13 mouse cellular contexts compared by ENCODE assay signal in the genomic region with DNA sequence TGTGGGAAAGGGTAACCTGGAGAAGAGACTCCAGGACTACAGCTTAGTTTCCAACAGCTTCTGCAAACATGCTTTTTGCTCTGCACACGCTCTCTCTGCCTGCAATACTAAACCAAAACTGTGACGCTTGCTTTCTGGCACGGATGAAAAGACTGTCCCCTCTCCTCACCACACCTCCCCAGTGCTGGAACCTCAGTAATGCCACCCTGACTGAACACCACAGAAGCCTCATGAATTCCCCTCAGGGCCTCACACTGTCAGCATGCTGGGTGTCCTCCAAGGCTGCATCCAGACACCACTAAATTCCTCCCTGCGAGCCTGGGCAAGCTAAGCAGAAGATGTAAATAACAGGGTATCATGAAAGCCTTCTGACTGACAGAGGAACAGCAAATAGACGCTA. TPM values are rescaled to one million over a fixed set of nuclear protein-coding genes. Genes with fewer than 3 reads are reported as not detected.
A peak's percentile ranks its signal among the peaks of the same experiment; 100 is the strongest.
DNase-seq lines count a peak whose midpoint lies in the region; ATAC-seq and TF ChIP-seq lines count a peak whose summit lies in the region.
"Had no signal": no experiment of that assay in that cellular context is flagged by ENCODE, and none has a peak within 500 bp of the region (broad histone marks: within the 10 kb centered on the region; RNA-seq: fewer than 3 reads in every experiment).

No protein-coding gene starts in this region.

- H3K4me3 ChIP-seq in kidney, postnatal 0 days (replicated peaks; ENCODE audit: low read depth, low read length): no peak overlapping the region
- H3K4me3 ChIP-seq in hindbrain, embryonic 16.5 days (ENCODE audit: low read length): no peak overlapping the region
- H3K4me3 ChIP-seq: megakaryocyte, embryonic 14.5 days had no signal

- H3K4me2 ChIP-seq in kidney, postnatal 0 days (ENCODE audit: low read length): no peak overlapping the region
- no peak overlapping the region for H3K4me2 ChIP-seq in hindbrain, embryonic 16.5 days (ENCODE audit: low read length)

- no peaks in the 10 kb centered on the region for H3K27me3 ChIP-seq in kidney, postnatal 0 days (ENCODE audit: insufficient read depth, low read length)
- H3K27me3 ChIP-seq in hindbrain, embryonic 16.5 days (replicated peaks; ENCODE audit: control insufficient read depth, insufficient read depth, low read length): no peaks in the 10 kb centered on the region

- DNase-seq in embryo, embryonic 11 days: peak; percentile 29
- DNase-seq in embryo, embryonic 10.5 days (ENCODE audit: low spot score): no peak
- peak; percentile 34 for DNase-seq in kidney, postnatal 0 days (ENCODE audit: low spot score)
- no peak for DNase-seq in kidney, adult 11 months
- peak; percentile 24 for DNase-seq in 3T3-L1 (ENCODE audit: low read depth, low spot score)
- no peak for DNase-seq in adrenal gland, adult (ENCODE audit: inconsistent age in 2 of 2, low spot score in 1 of 2)
- DNase-seq in heart, adult 9 months (ENCODE audit: low spot score in 2 of 2): no peak
- DNase-seq: adrenal gland, adult 8-10 months; cerebellum, adult 9-11 months; kidney, postnatal 14 days had no signal

- ATAC-seq in kidney, postnatal 0 days (replicated peaks; ENCODE audit: low FRiP score, low read depth): no peak
- peak; percentile 58; the same call in 1 of the 2 replicates for ATAC-seq in hindbrain, embryonic 16.5 days

- peaks cover 8% of the 10 kb centered on the region; the same call in 1 of the 2 replicates for H3K4me1 ChIP-seq in kidney, postnatal 0 days (replicated peaks; ENCODE audit: insufficient read depth, low read length)
- peaks cover 3% of the 10 kb centered on the region; the same call in 1 of the 2 replicates for H3K4me1 ChIP-seq in hindbrain, embryonic 16.5 days (ENCODE audit: control insufficient read depth, insufficient read depth, low read depth, low read length)

- peak overlapping the region; percentile 2; the same call in 1 of the 2 replicates for H3K27ac ChIP-seq in kidney, postnatal 0 days
- H3K27ac ChIP-seq in hindbrain, embryonic 16.5 days (ENCODE audit: low read depth, low read length): peak overlapping the region; percentile 53

- no peak overlapping the region for H3K9ac ChIP-seq in kidney, postnatal 0 days (ENCODE audit: low read depth, low read length)
- H3K9ac ChIP-seq in hindbrain, embryonic 16.5 days (ENCODE audit: low read depth, low read length): no peak overlapping the region

- WGBS in kidney, postnatal 0 days: 22% methylated on average over 5 of the region's 5 CpGs
- 39% methylated on average over 5 of the region's 5 CpGs for WGBS in hindbrain, embryonic 16.5 days

- no peaks in the 10 kb centered on the region for H3K36me3 ChIP-seq in kidney, postnatal 0 days (ENCODE audit: insufficient read depth, low read length)
- H3K36me3 ChIP-seq in hindbrain, embryonic 16.5 days (ENCODE audit: control insufficient read depth, insufficient read depth, low read length): peaks cover 12% of the 10 kb centered on the region

- TF ChIP-seq CTCF in kidney, postnatal 0 days (IDR thresholded peaks at IDR 0.05; ENCODE audit: low read depth): no peak

- no peaks in the 10 kb centered on the region for H3K9me3 ChIP-seq in kidney, postnatal 0 days (replicated peaks; ENCODE audit: low read length)
- no peaks in the 10 kb centered on the region for H3K9me3 ChIP-seq in hindbrain, embryonic 16.5 days (ENCODE audit: control insufficient read depth, low read length)
- H3K9me3 ChIP-seq: megakaryocyte, embryonic 14.5 days had no signal

RNA-seq across cellular contexts. Expression of a gene that starts 16.8 kb away (rescaled TPM):
- 15.0 and 17.6 TPM in 2 replicates for polyA plus RNA-seq in kidney, postnatal 0 days (2015; fragmentation: Nextera tagmentation; extraction: Ambion mirVana)
- 17.7 and 19.9 TPM in 2 replicates for polyA plus RNA-seq in hindbrain, embryonic 16.5 days (2015; fragmentation: Nextera tagmentation; extraction: Ambion mirVana)

RNA-seq across cellular contexts. Expression of a gene that starts 23.8 kb away (rescaled TPM):
- polyA plus RNA-seq in kidney, postnatal 0 days (2015; fragmentation: Nextera tagmentation; extraction: Ambion mirVana): 68.3 and 73.9 TPM in 2 replicates
- 67.4 and 82.0 TPM in 2 replicates for polyA plus RNA-seq in hindbrain, embryonic 16.5 days (2015; fragmentation: Nextera tagmentation; extraction: Ambion mirVana)

RNA-seq across cellular contexts. Expression of a gene that starts 23.9 kb away (rescaled TPM):
- 11.8 TPM in 2 replicates for polyA plus RNA-seq in kidney, postnatal 0 days (2015; fragmentation: Nextera tagmentation; extraction: Ambion mirVana)
- polyA plus RNA-seq in hindbrain, embryonic 16.5 days (2015; fragmentation: Nextera tagmentation; extraction: Ambion mirVana): 7.2 and 9.5 TPM in 2 replicates

RNA-seq across cellular contexts. Expression of a gene that starts 36.4 kb away (rescaled TPM):
- polyA plus RNA-seq in kidney, postnatal 0 days (2015; fragmentation: Nextera tagmentation; extraction: Ambion mirVana): not detected in 2 replicates
- polyA plus RNA-seq in hindbrain, embryonic 16.5 days (2015; fragmentation: Nextera tagmentation; extraction: Ambion mirVana): 0.61 and 0.82 TPM in 2 replicates

RNA-seq across cellular contexts. Expression of a gene that starts 36.4 kb away (rescaled TPM):
- polyA plus RNA-seq in kidney, postnatal 0 days (2015; fragmentation: Nextera tagmentation; extraction: Ambion mirVana): not detected in 2 replicates
- polyA plus RNA-seq in hindbrain, embryonic 16.5 days (2015; fragmentation: Nextera tagmentation; extraction: Ambion mirVana): not detected in 2 replicates
- polyA plus RNA-seq: heart, embryonic 14.5 days had no signal

Comparison
In these comparisons a context has a peak if more than half of its experiments do, and no peak if none do; other contexts are left out.
1. DNase-seq: peak in embryo, embryonic 11 days (single experiment), kidney, postnatal 0 days (single experiment) and 3T3-L1 (single experiment); none in embryo, embryonic 10.5 days (single experiment), kidney, adult 11 months (single experiment), adrenal gland, adult (0 of 2) and heart, adult 9 months (0 of 2).